ENCODE assay signal across 12 mouse cellular contexts in genomic region chr2:160655561-160655960, GRCm38 (mm10). TPM values are rescaled to one million over a fixed set of nuclear protein-coding genes. Genes with fewer than 3 reads are reported as not detected.
DNase-seq lines count a peak whose midpoint lies in the region; TF ChIP-seq lines count a peak whose summit lies in the region.
"Had no signal": no experiment of that assay in that cellular context is flagged by ENCODE, and none has a peak within 500 bp of the region (broad histone marks: within the 10 kb centered on the region; RNA-seq: fewer than 3 reads in every experiment).

No protein-coding gene starts in this region.

- peak overlapping the region; percentile 97 for H3K27ac ChIP-seq in ES-E14 (ENCODE audit: insufficient read depth, low read depth, low read length, poor library complexity, severe bottlenecking)
- H3K27ac ChIP-seq: embryonic facial prominence, embryonic 12.5 days; heart, embryonic 13.5 days had no signal

- H3K4me1 ChIP-seq in ES-E14 (ENCODE audit: control insufficient read depth in 2 of 2, insufficient read depth in 2 of 2, low read length in 2 of 2, poor library complexity in 1 of 2), result peaks cover 3 to 15% of the 10 kb centered on the region in 2 experiments; a peak in 3 of 4 replicates
- H3K4me1 ChIP-seq: embryonic facial prominence, embryonic 12.5 days had no signal

- peak; percentile 53 for DNase-seq in layer of hippocampus, adult 11-12 months (ENCODE audit: low spot score)
- no peak for DNase-seq in layer of hippocampus, adult 9-10 months (ENCODE audit: low spot score)
- DNase-seq in ES-E14 (ENCODE audit: low read depth, low spot score), result no peak
- peak; percentile 62 for DNase-seq in cerebellum, adult 9-11 months
- peak; percentile 32 to 39 for DNase-seq in layer of hippocampus, postnatal 10 days (ENCODE audit: low spot score in 2 of 2)
- DNase-seq in retina, postnatal 1 day, result no peak
- no peak for DNase-seq in kidney, adult 18-20 months
- DNase-seq: adrenal gland, postnatal 36 days; heart, postnatal 4 days; kidney, adult 9 months had no signal

- H3K4me3 ChIP-seq in ES-E14 (ENCODE audit: insufficient read depth in 1 of 2, low read depth in 1 of 2, low read length in 2 of 2, poor library complexity in 1 of 2, severe bottlenecking in 1 of 2), result peak overlapping the region; percentile 61 to 83
- H3K4me3 ChIP-seq: embryonic facial prominence, embryonic 12.5 days; heart, embryonic 13.5 days had no signal

- in situ Hi-C loops in ES-E14 (cut with MboI; ENCODE audit: low sequenced_read_pairs in 2 of 2, unreplicated experiment in 2 of 2), result no loop called here

- H3K36me3 ChIP-seq in ES-E14 (ENCODE audit: control insufficient read depth, insufficient read depth, low read length, poor library complexity, severe bottlenecking), result peaks cover 14% of the 10 kb centered on the region

- no peaks in the 10 kb centered on the region for H3K9me3 ChIP-seq in ES-E14 (ENCODE audit: control insufficient read depth, insufficient read depth, low read depth, low read length)
- H3K9me3 ChIP-seq: embryonic facial prominence, embryonic 12.5 days; heart, embryonic 13.5 days had no signal

- H3K9ac ChIP-seq in ES-E14 (ENCODE audit: insufficient read depth, low read depth, low read length, poor library complexity, severe bottlenecking), result peak overlapping the region; percentile 86
- H3K9ac ChIP-seq: embryonic facial prominence, embryonic 12.5 days; heart, embryonic 13.5 days had no signal

TF ChIP-seq in ES-E14, 5 proteins besides CTCF, POLR2A, EP300 and RAD21:
- no peak for TF ChIP-seq CHD2 (IDR thresholded peaks at IDR 0.05; ENCODE audit: low read depth, low read length)
- TF ChIP-seq HCFC1 (IDR thresholded peaks at IDR 0.05; ENCODE audit: borderline replicate concordance, insufficient read depth, low read length), result no peak
- TF ChIP-seq ZC3H11A (IDR thresholded peaks at IDR 0.05; ENCODE audit: borderline replicate concordance, low read depth, low read length), result no peak
- TF ChIP-seq MAFK (IDR thresholded peaks at IDR 0.05; ENCODE audit: insufficient read depth, low read depth, low read length), result no peak
- no peak for TF ChIP-seq ZNF384 (IDR thresholded peaks at IDR 0.05; ENCODE audit: low read depth, low read length)
TF ChIP-seq in ES-E14: peak in this region for 0.

RNA-seq across cellular contexts. Expression of gene Top1, which starts 9.9 kb away (rescaled TPM):
- total RNA-seq in ES-E14 (2012; rRNA removed), result 39.3 and 52.7 TPM in 2 replicates
- total RNA-seq in layer of hippocampus, postnatal 10 days (2021), result 10 to 100 TPM; 84.6 to 88.4 TPM

Comparison
In these comparisons a context has a peak if more than half of its experiments do, and no peak if none do; other contexts are left out.
1. DNase-seq: peak in layer of hippocampus, adult 11-12 months (single experiment), cerebellum, adult 9-11 months (single experiment) and layer of hippocampus, postnatal 10 days (2 of 2); none in layer of hippocampus, adult 9-10 months (single experiment), ES-E14 (single experiment), retina, postnatal 1 day (single experiment) and kidney, adult 18-20 months (single experiment).